Mouse (Mus musculus): Measurements from ENCODE around the gene Bbs5.

- TF ChIP-seq CTCF (conservative IDR thresholded peaks at IDR 0.05; ENCODE audit: insufficient read depth, insufficient read length, low read depth, low read length) (no peak), POLR2A (IDR thresholded peaks at IDR 0.05; ENCODE audit: low read depth, low read length) (no peak)
These were observed 21.4 kb downstream of the Bbs5 start for GRCm38 (mm10) chr2:69668414-69668813.
